Mouse (Mus musculus) heart, adult 2 months (tissue): ENCODE data around the gene Arid5b. TPM values are rescaled to one million over a fixed set of nuclear protein-coding genes. Genes with fewer than 3 reads are reported as not detected.

Source experiments
- DNase-seq, 2 experiments: peaks; one replicate each; pipeline ENCODE4 v3.0.0; 2021
- H3K27ac ChIP-seq: fragments of 200-600 bp; 2 replicates; pipeline ENCODE4 v1.8.1; 2022
- H3K27me3 ChIP-seq: fragments of 200-500 bp; 2 replicates; pipeline ENCODE4 v1.6.1; 2012; ENCODE audit warnings: mild to moderate bottlenecking, low read length, inconsistent platforms, mixed read lengths; ENCODE audit not compliant: control insufficient read depth, insufficient read depth
- H3K36me3 ChIP-seq: fragments of 200-500 bp; 2 replicates; pipeline ENCODE4 v1.6.1; 2012; ENCODE audit warnings: low read length, inconsistent platforms; ENCODE audit not compliant: control insufficient read depth, insufficient read depth
- H3K4me1 ChIP-seq: fragments of 200-500 bp; 2 replicates; pipeline ENCODE4 v1.6.1; 2011; ENCODE audit warnings: low read length; ENCODE audit not compliant: control insufficient read depth, insufficient read depth
- H3K4me3 ChIP-seq: fragments of 200-600 bp; 2 replicates; pipeline ENCODE4 v1.8.1; 2022
- H3K79me2 ChIP-seq: fragments of 200-500 bp; replicated peaks from 2 replicates; pipeline ENCODE4 v1.6.1; 2012; ENCODE audit warnings: mild to moderate bottlenecking, inconsistent platforms, low read length, moderate library complexity, mixed read lengths; ENCODE audit not compliant: control insufficient read depth, insufficient read depth
- H3K9ac ChIP-seq: fragments of 200-500 bp; 2 replicates; pipeline ENCODE4 v1.6.1; 2012; ENCODE audit warnings: low read depth, mild to moderate bottlenecking, control low read depth, inconsistent platforms, low read length, mixed read lengths
- CTCF ChIP-seq: fragments of 200-600 bp; IDR thresholded peaks from 2 replicates; pipeline ENCODE4 v1.8.1; 2022; ENCODE audit warnings: antibody characterized with exemption, mild to moderate bottlenecking, moderate library complexity
- EP300 ChIP-seq: fragments of 200-500 bp; IDR thresholded peaks from 2 replicates; pipeline ENCODE4 v1.6.1; 2011; ENCODE audit warnings: low read depth, low read length, control low read depth; ENCODE audit not compliant: insufficient read depth
- POLR2A ChIP-seq: fragments of 200-500 bp; IDR thresholded peaks from 2 replicates; pipeline ENCODE4 v1.6.1; 2011; ENCODE audit warnings: mild to moderate bottlenecking, low read depth, low read length, control low read depth; ENCODE audit not compliant: insufficient read depth
- WGBS: fragments of 180-500 bp; shearing (Covaris S2); methylation state at CpG from one replicate; pipeline ENCODE4 v1.1.7; 2018; 5-methylcytosine and 5-hydroxymethylcytosine counted together
- intact Hi-C: fragments of 180-260 bp; cut with DNase I; formaldehyde crosslinking; loops from one replicate; pipeline ENCODE4 v1.15.1; 2025
- polyA plus RNA-seq: library from polyadenylated mRNA; depleted of rRNA; stranded (reverse); fragments of >200 nt; gene quantifications from 2 replicates; pipeline ENCODE4 v1.2.3, GENCODE M21; 2012
- total RNA-seq, 2 experiments: library from RNA; stranded (reverse); gene quantifications; 2 replicates each; pipeline ENCODE4 v1.2.3; 2021

The Arid5b gene
- total and polyA plus RNA-seq, 3 experiments = 6.3 to 22.5 (median 21.1) TPM

- Histone ChIP-seq H3K79me2 (no peaks in the 10 kb centered on the region), H3K27me3 (no peaks in the 10 kb centered on the region), H3K4me1 (peaks cover 12% of the 10 kb centered on the region), H3K27ac (no peak overlapping the region), H3K36me3 (peaks cover 8% of the 10 kb centered on the region), H3K9ac (no peak overlapping the region), H3K4me3 (no peak overlapping the region)
- intact Hi-C loops = no loop called here
- 86% methylated on average over 4 of the region's 4 CpGs for WGBS
- TF ChIP-seq POLR2A (no peak), EP300 (no peak), CTCF (no peak)
- no peak for DNase-seq
Observed at GRCm38 (mm10) chr10:68142501-68142900, 136.0 kb downstream of the Arid5b start.

- Histone ChIP-seq H3K9ac (no peak overlapping the region), H3K27ac (no peak overlapping the region), H3K27me3 (no peaks in the 10 kb centered on the region), H3K4me3 (no peak overlapping the region), H3K4me1 (peaks cover 13% of the 10 kb centered on the region), H3K79me2 (no peaks in the 10 kb centered on the region), H3K36me3 (peaks cover 6% of the 10 kb centered on the region)
- TF ChIP-seq EP300 (no peak), POLR2A (no peak)
- DNase-seq = no peak
- intact Hi-C loops = no loop called here
- WGBS = 94% methylated on average over 7 of the region's 7 CpGs
Observed at GRCm38 (mm10) chr10:68141567-68141966, 137.0 kb downstream of the Arid5b start.

- Histone ChIP-seq H3K79me2 (no peaks in the 10 kb centered on the region), H3K4me1 (peaks cover 10% of the 10 kb centered on the region), H3K4me3 (no peak overlapping the region), H3K27me3 (no peaks in the 10 kb centered on the region), H3K9ac (no peak overlapping the region), H3K36me3 (0 out of 2 replicates have a peak, but pooled peaks cover 3% of the 10 kb centered on the region), H3K27ac (no peak overlapping the region)
- no peak for DNase-seq
- intact Hi-C loops = no loop called here
- no peak for TF ChIP-seq EP300
- TF ChIP-seq POLR2A = no peak
- no peak for TF ChIP-seq CTCF
- WGBS = 29% methylated on average over 2 of the region's 2 CpGs
Observed at GRCm38 (mm10) chr10:68140871-68141270, 137.7 kb downstream of the Arid5b start.

- H3K9ac ChIP-seq = no peak overlapping the region
- intact Hi-C loops = no loop called here
- H3K36me3 ChIP-seq = 0 out of 2 replicates have a peak, but pooled peaks cover 3% of the 10 kb centered on the region
- no peak for DNase-seq
- TF ChIP-seq EP300 (no peak), CTCF (no peak)
- H3K27ac ChIP-seq = no peak overlapping the region
- H3K4me3 ChIP-seq = no peak overlapping the region
- WGBS = 51% methylated on average over 6 of the region's 6 CpGs
- H3K79me2 ChIP-seq = no peaks in the 10 kb centered on the region
- H3K4me1 ChIP-seq = peaks cover 7% of the 10 kb centered on the region
- H3K27me3 ChIP-seq = no peaks in the 10 kb centered on the region
Observed at GRCm38 (mm10) chr10:68140306-68140705, 138.2 kb downstream of the Arid5b start.

- Histone ChIP-seq H3K79me2 (no peaks in the 10 kb centered on the region), H3K27ac (no peak overlapping the region), H3K4me3 (no peak overlapping the region), H3K4me1 (peaks cover 16% of the 10 kb centered on the region), H3K36me3 (peaks cover 21% of the 10 kb centered on the region), H3K9ac (no peak overlapping the region), H3K27me3 (no peaks in the 10 kb centered on the region)
- intact Hi-C loops = no loop called here
- TF ChIP-seq POLR2A (no peak), CTCF (no peak), EP300 (no peak)
- DNase-seq = no peak
- 95% methylated on average over 5 of the region's 5 CpGs for WGBS
Observed at GRCm38 (mm10) chr10:68138123-68138522, 140.4 kb downstream of the Arid5b start.

GRCm38 (mm10) chr10:68137151-68137833, 141.2 kb downstream of the Arid5b start:
- intact Hi-C loops = loop anchor here (2.0 kb wide), 1 partner anchor 46 kb away; no protein-coding TSS in a partner anchor

More at GRCm38 (mm10) chr10:68137151-68137833, 141.2 kb downstream of the Arid5b start:
- peak overlapping the region; percentile 100 for H3K27ac ChIP-seq
- H3K9ac ChIP-seq = no peak overlapping the region
- no peaks in the 10 kb centered on the region; the same call in 1 of the 2 replicates for H3K79me2 ChIP-seq
- DNase-seq = no peak
- peaks cover 20% of the 10 kb centered on the region for H3K4me1 ChIP-seq
- TF ChIP-seq POLR2A = no peak
- no peak for TF ChIP-seq EP300
- no peak for TF ChIP-seq CTCF
- 72% methylated on average over 11 of the region's 11 CpGs for WGBS
- H3K27me3 ChIP-seq = no peaks in the 10 kb centered on the region
- H3K4me3 ChIP-seq = peak overlapping the region; percentile 62
- H3K36me3 ChIP-seq = peaks cover 28% of the 10 kb centered on the region
